Mouse (Mus musculus) right cerebral cortex, postnatal 25 days (tissue): Measurements from ENCODE around the gene Patj.

Experiments used
- DNase-seq: peaks from one replicate; pipeline ENCODE4 v3.0.0; 2022

Gene Patj

DNA sequence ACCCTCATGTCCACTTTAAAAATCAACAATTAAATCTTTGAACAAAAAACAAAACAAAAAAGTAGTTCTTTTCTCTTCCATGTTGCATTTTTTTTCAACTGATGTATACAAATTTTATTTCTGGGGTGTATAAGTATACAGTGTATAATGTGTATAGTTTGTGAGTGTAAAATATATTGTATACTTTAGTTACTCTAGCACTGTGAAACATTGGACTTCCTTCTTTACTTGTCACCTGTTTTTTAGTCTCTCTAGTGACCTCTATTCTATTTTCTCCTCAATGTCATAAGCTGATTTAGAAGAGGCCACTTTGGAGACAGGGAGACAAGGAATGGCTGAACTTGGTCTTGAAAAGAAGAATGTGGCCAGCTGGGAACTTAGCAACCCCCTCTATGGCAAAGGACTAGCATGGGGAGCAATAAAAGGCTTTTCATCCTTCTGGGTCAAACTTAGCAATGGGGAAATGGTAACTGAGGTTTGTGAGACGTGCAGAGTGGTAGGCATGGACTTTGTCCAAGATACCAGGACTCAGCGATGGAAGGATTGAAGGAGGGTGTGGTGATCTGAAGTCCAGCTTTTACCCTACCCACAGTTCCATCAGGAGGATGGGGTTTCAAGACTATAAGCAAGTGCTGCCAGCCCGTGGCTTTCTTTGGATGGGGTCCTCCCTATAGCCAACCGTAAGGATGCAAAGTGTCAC is 54.1 kb downstream of the Patj start:
- DNase-seq: no peak

DNA sequence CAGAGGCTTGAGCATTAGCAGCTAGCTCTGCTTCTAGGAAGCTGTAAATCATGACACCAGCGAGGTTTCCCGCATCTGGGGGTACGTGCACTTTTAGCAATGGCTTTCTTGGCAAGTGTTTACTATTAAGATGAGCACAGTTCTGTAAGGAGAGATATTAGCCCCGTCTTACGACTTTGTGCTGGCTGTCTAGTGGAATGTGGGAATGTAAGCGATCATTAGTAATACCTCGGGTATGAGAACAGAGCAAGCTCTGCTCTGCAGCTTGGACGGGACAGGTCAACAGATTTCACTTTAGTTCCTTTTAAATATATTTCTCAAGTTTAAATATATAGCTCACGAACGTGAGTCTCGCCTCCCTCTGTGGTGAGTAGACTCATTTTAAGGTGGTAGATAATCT is 54.7 kb downstream of the Patj start:
- no peak for DNase-seq

DNA sequence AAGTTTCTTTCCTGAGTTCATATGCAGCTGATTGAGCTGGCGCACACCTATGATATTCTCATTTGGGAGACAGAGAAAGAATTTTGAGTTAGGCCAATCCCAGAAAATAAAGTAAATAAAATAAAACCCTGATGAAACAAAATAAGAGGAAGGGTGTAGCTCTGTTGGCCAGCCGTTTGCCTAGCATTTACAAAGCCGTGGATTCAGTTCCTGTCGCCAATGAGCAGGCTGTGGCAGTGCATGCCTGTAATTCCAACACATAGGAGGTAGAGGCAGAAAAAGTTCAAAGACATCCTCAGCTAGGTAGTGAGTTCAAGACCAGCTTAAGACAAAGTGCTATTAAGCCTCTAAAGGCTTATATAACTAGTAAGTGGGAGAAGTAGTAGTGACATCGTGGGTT is 55.2 kb downstream of the Patj start:
- DNase-seq: no peak

DNA sequence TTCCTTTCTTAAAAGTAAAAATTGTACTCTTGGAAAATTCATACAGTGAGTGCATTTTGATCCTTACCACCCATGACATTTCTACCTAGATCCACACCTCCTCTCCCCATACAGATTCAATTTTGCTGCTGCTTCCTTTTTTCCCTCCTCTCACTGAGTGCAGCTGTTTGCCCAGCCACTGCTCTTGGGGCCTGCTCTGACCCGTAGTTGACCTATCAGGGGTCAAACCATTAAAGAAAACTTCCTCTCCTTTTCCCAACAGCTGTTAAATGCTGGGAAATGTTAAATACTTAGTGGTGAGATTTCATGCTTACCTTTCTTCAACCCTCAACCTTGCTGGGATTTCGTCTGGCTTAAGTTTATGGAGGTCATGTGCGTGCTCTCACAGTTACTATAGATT is 55.7 kb downstream of the Patj start:
- no peak for DNase-seq

DNA sequence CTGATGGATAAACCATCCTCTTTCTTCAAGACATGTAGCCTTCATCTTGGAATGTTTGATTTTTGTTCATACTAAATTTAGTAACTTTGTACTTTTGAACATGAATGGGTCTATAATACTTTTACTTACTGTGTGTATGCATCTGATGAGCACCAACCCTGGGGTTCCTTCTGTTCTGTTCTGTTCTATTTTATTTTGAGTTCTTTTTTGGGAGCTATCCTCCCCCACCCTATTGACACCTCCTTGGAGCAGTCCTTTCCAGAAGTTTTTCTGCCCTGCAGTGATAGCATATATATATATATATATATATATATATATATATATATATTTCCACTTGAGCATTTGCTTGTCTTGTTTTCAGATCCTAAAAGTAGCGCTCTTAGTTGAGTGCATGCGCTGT is 57.1 kb downstream of the Patj start:
- DNase-seq: no peak

DNA sequence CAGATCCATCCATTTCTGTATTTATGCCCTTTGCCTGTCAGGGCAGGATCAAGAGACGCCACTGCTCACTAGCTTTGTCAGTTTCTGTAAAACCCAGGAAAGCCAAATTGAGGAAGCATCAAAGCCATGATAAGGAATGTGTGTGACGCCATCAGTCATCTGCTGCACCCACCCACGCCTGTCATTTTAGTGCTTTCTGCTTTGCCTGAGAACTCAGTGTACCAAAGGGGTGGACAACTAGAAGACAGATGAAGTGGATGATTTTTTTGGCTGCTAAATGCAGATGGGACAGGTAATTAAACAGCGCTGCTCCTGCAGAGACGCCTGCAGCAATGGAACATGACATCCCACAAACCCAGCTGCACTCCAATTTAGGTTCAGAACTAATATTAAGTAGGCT is 57.6 kb downstream of the Patj start:
- no peak for DNase-seq

DNA sequence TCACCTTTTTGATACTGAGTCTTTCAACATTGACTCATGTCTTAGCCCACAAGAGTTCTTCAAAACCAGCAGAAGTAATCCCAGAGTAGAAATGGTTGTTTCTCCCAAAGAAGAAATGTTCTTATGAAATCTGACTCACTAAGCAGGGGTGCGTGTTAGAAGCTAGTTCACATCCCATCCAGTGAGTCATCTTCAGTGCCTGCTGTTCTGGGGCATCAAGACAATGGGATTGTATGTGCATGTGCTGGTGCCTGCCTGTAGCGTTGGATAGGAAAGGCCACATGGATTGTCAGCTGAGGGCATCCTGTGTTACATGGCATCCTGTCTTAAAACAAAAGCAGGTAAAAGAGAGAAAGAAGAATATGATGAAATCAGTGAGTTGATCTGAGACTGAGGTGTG is 59.8 kb downstream of the Patj start:
- DNase-seq: no peak

DNA sequence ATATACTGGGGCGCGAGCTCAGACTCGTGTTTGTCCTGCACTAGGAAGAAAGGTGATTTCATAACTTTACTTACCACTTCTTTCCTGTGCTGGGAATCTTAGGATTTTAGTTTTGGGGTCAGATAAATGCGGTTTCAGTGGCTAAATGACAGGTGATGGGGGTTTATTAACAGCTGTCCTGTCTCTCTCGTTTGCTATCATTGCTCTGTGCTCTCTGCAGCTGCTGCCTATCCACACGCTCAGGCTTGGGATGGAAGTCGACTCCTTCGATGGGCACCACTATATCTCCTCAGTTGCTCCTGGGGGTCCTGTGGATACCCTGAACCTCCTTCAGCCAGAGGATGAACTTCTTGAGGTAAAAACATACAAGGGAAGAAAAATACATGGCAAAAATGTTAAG is 60.3 kb downstream of the Patj start:
- no peak for DNase-seq

DNA sequence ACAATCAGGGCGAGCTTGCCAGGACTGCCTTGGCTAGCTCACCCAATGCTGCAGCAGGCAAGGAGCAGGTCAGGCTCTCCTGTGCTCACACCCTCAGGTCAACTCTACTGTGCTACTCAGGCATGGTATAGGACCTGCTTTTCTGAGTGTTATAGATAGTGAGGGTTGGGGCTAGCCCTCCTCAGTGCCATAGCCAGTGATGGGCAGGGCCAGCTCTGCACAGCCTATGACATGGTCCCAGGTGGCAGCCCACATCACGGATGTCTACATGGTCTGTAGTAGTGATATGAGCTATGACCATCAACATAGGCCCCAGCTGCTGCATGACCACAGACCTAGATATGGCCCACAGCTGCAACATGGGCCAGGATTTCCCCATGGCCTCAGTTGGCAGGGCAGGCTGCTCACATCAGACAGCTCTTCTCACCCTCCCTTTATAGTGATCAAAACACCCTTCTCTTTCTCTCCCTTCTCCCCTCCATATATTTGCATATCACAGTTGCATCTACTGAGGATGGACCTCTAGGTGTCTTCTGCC is 66.3 kb downstream of the Patj start:
- DNase-seq: no peak

DNA sequence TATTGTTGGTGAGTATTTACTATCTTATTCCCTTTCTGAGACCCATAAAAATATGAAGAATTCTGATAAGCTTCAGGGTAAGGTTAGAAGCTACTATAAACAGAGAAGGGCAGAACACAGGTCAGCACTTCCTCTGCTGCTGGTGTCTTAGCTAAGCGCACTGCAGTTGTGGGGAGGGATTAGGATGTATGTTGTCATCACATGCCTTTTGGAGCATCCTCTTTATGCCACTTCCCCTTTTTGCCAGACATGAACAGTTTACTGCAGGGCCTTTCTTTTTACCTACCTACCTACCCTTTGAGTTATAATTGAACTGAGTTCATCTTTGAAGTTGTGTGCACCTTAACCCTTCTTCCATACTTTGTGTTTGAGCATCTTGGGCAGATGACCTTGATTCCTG is 69.9 kb downstream of the Patj start:
- DNase-seq: no peak

DNA sequence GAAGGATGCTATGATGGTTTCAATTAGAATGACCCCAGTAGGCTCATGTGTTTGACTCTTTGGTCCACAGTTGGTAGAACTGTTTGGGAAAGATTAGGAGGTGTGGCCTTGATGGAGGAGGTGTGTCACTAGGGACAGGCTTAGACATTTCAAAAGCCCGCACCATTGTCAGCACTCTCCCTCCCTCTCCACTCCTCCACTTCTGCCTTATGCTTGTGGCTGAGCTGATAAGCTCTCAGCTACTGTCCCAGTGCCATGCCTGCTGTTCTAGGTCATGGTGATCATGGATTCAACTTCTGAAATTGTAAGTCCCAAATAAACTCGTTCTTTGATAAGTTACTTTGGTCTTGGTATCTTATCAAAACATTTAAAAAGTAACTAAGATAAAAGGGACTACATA is 70.3 kb downstream of the Patj start:
- DNase-seq: no peak

DNA sequence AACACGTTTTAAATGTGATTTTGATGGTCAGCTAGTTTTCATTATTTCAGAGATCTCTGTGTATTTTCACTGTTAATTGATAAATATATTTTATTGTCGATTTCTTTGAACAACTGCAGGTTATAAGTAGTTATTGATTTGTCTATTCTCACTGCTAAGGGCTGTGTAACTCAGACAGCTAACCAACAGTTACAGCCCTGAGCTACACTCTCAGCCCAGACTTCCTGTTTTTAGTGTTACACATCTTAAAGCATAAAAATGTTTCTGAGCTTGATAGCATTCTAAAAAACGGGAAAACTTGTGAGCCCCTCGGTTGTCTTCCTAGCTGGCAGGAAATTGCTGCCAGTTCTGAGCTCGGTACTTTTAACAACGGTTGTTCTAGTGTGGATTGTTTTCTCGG is 75.8 kb downstream of the Patj start:
- no peak for DNase-seq

DNA sequence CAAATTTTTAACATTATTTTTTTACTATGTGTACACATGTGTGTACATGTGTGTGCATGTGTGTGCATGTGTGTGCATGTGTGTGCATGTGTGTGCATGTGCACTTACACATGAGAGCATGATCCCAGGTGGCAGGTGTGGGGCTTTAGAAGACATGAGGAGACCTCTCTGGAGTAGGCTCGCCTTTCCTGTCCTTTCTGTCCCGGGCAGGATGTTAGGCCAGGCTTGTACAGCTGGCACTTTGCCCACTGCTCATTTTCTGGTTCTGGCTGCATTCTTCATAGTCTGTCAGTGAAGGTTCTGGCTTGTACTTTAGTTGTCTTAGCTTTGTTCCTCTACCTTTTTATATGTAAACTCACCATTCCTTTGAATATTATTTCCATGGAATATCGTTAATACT is 77.9 kb downstream of the Patj start:
- no peak for DNase-seq

DNA sequence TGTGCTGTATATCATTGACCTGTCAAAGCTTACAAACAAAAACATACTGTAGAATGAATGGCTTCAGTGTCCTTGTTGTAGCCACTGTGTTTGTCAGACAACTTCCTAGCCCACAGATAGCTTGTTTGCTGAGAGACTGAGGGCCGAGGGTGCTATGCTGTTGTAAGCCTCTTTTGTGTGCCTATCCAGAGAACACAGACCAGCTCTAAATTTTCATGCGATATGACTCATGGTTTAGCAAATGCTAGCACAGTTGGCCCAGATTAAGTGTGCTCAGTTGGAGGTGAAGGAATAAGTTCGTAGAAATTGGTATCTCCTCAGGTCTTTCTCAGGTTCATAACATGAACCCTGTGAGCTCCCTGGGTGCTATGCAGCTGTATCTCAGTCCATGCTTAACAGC is 82.4 kb downstream of the Patj start:
- no peak for DNase-seq

DNA sequence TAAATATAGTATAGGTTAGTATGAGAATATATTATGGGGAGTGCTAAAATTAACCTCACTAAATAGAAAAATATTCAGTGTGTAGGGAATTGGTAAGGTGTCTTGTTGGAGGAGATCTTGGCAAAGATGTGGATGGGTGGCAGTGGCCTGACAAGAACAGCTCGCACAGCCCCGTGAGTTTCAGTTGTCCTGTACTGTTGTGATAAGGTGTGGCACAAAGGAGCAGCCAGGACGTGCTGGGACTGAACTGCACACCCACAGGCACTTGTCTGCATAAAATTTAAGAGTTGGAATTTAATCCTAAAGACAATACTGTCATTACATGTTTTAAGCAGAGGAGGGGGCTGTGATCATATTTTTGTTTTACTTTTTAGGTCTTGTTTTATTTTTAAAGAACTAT is 90.9 kb downstream of the Patj start:
- no peak for DNase-seq

DNA sequence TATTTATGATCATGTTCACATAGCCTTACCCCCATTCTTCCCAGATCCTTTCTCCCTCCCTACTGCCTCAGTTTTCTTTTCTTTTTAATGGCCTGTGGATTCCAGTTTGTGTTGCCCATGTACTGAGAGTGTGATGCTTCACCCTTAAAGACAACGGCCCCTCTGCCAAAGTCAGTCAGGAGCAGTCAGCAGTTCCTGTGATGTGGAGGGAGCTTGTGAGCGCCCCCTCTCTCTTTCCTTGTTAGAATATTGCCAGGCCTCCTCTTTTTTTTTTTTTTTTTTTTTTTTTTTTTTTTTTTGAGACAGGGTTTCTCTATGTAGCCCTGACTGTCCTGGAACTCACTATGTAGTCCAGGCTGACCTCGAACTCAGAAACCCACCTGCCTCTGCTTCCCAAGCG is 91.3 kb downstream of the Patj start:
- no peak for DNase-seq

DNA sequence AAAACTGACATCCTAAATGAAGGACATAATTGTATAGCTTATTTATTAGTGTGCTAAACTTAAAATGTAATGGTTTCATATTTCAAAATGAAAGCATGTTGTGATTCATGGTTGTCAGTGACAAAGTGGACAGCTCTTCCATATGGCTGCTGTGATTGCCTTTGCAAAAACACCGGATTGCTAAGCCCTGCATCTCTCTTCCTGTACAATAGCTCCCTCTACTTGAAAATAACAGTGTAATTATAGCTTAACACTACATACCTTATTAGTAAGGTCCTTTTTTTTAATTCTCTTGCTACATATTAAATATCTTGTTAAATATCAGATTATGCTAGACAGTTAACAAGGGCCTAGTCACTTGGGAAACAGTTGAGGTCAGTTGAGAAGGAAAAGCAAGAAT is 93.8 kb downstream of the Patj start:
- DNase-seq: no peak

DNA sequence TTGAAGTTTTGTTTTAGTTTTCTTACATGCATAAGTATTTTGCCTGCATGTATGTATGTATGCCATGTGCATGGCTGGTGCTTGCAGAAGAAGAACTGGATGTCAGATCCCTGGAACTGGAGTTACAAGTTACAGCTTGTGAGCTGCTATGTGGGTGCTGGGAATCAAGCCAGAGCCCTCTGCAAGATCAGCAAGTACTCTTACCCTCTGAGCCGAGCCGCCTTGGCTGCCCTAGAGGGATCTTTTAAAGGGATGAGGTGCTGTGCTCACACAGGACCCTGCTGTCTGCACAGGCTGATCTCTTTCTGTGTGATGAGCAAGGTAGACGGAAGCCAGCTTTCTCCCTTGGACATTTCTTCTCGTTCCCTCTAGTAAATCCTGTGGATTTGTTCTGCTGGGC is 102.8 kb downstream of the Patj start:
- no peak for DNase-seq

DNA sequence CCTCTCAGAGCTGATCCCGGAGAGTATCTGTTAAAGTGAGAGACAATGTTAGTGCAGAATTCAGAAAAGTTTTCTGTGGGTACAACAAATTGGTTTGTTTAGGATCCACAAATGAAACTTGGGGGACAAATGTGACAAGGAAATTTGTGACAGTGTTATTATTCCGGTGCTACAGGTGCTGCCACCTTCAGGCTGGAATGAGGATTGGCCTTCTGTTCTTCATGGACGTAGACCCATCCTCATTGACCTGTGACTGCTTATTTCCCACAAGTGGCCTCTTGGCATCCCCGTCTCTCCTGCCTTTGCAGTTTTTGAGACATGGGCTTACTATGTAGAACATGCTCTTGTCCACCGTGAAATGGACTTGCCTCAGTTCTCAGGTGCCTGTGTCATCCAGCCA is 104.6 kb downstream of the Patj start:
- DNase-seq: no peak

DNA sequence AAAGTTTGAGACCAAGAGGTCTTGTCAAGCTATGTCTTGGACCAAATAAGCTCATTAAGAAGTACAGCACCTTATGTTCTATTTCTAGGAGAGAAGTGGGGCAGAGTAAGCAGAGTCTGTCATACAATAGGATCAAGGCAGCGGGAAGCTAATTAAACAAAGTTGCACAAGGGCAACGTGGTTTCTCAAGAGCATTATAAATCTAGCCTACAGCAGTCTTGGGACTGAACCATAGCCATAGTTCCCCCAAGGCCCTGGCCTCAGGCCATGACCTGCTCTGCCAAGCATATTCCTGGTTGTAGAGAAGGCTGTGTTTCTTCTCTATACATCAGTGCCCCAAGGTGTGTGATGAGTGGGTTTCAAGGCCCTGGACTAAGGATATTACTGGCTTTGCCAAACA is 105.3 kb downstream of the Patj start:
- no peak for DNase-seq

DNA sequence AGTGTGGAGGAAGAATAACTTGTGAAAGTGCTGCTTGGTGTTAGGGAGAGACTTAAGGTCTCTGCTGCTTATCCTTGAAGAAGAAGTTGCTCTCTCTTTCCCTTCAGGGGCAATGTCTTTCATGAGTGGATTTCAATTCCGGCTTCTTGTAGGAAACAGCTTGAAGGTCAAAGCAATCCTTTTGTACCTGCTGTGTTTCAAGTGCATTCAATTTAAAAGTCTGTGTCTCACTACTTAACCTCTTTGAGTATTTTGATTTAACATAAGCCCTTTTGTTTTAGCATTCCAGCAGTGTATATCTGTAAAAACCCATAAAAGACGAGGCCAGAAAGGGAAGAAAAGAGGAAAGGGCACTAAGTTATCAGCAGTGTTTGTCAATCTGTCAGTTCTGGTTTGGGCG is 109.2 kb downstream of the Patj start:
- DNase-seq: no peak

DNA sequence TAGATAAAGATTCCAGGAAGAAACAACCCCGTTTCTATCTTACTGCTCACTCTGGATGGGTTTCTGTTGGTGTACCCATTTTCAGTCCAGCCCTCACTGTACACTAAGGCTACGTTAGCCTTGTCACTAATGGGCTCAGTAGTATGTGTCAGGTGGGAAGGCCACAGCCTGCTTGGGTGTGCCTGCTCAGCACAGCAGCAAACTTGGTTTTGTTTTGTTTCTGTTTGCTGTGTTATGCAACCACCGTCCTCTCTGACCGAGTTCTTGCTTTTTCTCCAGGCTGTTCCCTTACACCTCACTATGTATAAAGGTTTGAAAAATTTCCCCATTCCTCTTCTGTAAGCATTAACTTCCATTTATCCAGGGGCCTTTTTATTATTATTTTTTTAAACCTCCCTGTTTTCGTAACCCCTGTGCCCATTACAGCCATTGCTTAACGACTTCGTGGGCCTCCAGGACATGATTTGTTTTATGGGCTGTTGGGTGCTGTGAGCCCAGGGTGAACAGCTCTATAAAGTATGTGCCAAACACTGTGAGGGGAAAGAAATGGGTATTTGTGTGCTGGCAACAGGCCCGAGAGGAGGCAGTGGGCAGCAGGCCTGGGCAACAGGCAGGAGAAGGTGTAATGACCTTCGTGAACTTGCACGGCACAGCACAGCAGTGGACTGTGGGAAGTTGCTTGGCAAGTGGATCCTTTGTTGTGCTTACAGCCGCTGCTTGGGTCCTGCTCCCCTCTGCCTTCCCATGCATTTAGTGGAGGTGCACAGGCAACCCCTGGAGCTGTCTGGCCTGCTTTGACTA is 113.1 kb downstream of the Patj start:
- no peak for DNase-seq

DNA sequence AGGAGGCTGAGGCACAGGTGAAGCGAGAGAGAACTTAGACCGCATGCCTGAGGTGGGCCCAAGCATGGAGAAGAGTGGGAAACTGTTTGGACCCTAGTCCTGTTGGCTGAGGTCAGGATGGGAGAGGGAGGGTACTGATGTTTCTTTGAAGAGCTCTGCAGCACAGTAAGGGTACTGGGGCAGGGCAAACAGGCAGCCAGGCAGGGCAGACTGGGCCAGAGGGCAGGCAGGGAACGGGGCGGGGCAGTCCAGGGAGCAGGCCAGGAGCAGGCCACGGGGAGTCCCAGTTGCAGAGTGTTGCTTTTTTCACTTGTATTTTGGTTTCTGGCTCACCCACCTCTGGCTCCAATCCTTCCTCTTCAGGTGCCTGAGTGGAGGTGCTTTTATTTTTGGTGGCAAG is 114.4 kb downstream of the Patj start:
- DNase-seq: no peak

DNA sequence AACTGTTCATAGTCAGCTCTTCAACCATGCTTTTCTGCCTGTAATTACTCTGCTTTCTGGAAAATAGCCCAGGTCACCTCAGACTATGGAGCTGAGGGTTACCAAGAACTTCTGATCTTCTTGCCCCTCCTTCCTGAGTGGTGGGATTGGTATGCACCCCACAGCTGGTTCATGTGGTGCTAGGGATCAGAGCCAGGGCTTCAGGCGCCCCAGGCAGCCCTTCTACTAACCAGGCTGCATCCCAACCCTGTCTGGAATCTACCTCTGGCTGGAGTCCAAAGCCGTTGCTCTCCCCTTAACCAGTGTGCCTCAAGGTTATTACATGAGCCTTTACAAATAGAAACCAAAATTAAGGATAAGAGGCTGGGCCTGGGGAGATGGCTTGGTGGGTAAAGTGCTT is 115.7 kb downstream of the Patj start:
- no peak for DNase-seq
